Mouse (Mus musculus) MEL (cell line): ENCODE data around the gene Zfp644. TPM values are rescaled to one million over a fixed set of nuclear protein-coding genes. Genes with fewer than 3 reads are reported as not detected.

Source experiments
- DNase-seq: peaks from one replicate; pipeline ENCODE4 v3.0.0; 2011; ENCODE audit warnings: low read depth, low spot score
- H3K27ac ChIP-seq: 2 replicates; pipeline ENCODE4 v1.5.1; 2012; ENCODE audit warnings: low read depth, mild to moderate bottlenecking, control low read depth, low read length, moderate library complexity; ENCODE audit not compliant: control insufficient read depth
- H3K27me3 ChIP-seq, 2 experiments: fragments of 150-350 bp in 1 of 2; sonication (generic) in 1 of 2; 2 replicates each; pipeline ENCODE4 v1.6.1; 2012; ENCODE audit warnings: low read length in 2 of 2, mild to moderate bottlenecking in 2 of 2, improper control_type of control experiment in 1 of 2, moderate library complexity in 1 of 2; ENCODE audit not compliant: insufficient read depth in 2 of 2, control insufficient read depth in 1 of 2
- H3K36me3 ChIP-seq, 2 experiments: 2 replicates each; pipeline ENCODE4 v1.6.1; 2012 to 2014; ENCODE audit warnings: low read length in 2 of 2, improper control_type of control experiment in 1 of 2, inconsistent platforms in 1 of 2, mild to moderate bottlenecking in 1 of 2; ENCODE audit not compliant: insufficient read depth in 2 of 2, control insufficient read depth in 1 of 2
- H3K4me1 ChIP-seq, 2 experiments: fragments of 150-350 bp in 1 of 2; sonication (generic) in 1 of 2; 2 replicates each; pipeline ENCODE4 v1.6.1; 2012; ENCODE audit warnings: low read length in 2 of 2, improper control_type of control experiment in 1 of 2, mild to moderate bottlenecking in 1 of 2; ENCODE audit not compliant: insufficient read depth in 2 of 2, control insufficient read depth in 1 of 2
- H3K4me3 ChIP-seq, 2 experiments: fragments of 150-350 bp in 1 of 2; sonication (generic) in 1 of 2; 2 replicates each; pipeline ENCODE4 v1.5.1; 2012; ENCODE audit warnings: low read depth in 2 of 2, low read length in 2 of 2, mild to moderate bottlenecking in 2 of 2, moderate library complexity in 2 of 2, control low read depth in 1 of 2, improper control_type of control experiment in 1 of 2; ENCODE audit not compliant: control insufficient read depth in 1 of 2, insufficient read depth in 1 of 2
- H3K79me2 ChIP-seq: 2 replicates; pipeline ENCODE4 v1.6.1; 2012; ENCODE audit warnings: mild to moderate bottlenecking, low read length, moderate library complexity; ENCODE audit not compliant: control insufficient read depth, poor library complexity, insufficient read depth
- H3K9ac ChIP-seq: 2 replicates; pipeline ENCODE4 v1.6.1; 2012; ENCODE audit warnings: low read depth, mild to moderate bottlenecking, control low read depth, low read length, moderate library complexity; ENCODE audit not compliant: control insufficient read depth, poor library complexity, severe bottlenecking
- H3K9me3 ChIP-seq: fragments of 150-350 bp; sonication (generic); replicated peaks from 2 replicates; pipeline ENCODE4 v1.6.1; 2012; ENCODE audit warnings: mild to moderate bottlenecking, low read length, improper control_type of control experiment, moderate library complexity; ENCODE audit not compliant: insufficient read depth
- BHLHE40 ChIP-seq: IDR thresholded peaks from 2 replicates; pipeline ENCODE4 v1.6.1; 2012; ENCODE audit warnings: low read depth, mild to moderate bottlenecking, inconsistent platforms, low read length, improper control_type of control experiment, borderline replicate concordance
- CHD1 ChIP-seq: IDR thresholded peaks from 2 replicates; pipeline ENCODE4 v1.6.1; 2012; ENCODE audit warnings: low read depth, mild to moderate bottlenecking, inconsistent platforms, low read length, improper control_type of control experiment
- CTCF ChIP-seq, 3 experiments: IDR thresholded peaks in 2 of 3; conservative IDR thresholded peaks in 1 of 3; 2 replicates each; pipeline ENCODE4 v1.5.1; 2011 to 2012; ENCODE audit warnings: low read length in 3 of 3, low read depth in 2 of 3, mild to moderate bottlenecking in 2 of 3, improper control_type of control experiment in 1 of 3, inconsistent platforms in 1 of 3, mixed read lengths in 1 of 3, moderate library complexity in 1 of 3; ENCODE audit not compliant: control insufficient read depth in 1 of 3, insufficient read depth in 1 of 3, poor library complexity in 1 of 3, severe bottlenecking in 1 of 3
- ETS1 ChIP-seq: IDR thresholded peaks from 2 replicates; pipeline ENCODE4 v1.6.1; 2012; ENCODE audit warnings: low read depth, mild to moderate bottlenecking, inconsistent platforms, low read length, improper control_type of control experiment, moderate library complexity
- GATA1 ChIP-seq: IDR thresholded peaks from 2 replicates; pipeline ENCODE4 v1.6.1; 2011; ENCODE audit warnings: low read depth, low read length, improper control_type of control experiment
- HCFC1 ChIP-seq: IDR thresholded peaks from 2 replicates; pipeline ENCODE4 v1.6.1; 2012; ENCODE audit warnings: low read depth, mild to moderate bottlenecking, inconsistent platforms, low read length, improper control_type of control experiment, moderate library complexity
- KAT2A ChIP-seq: conservative IDR thresholded peaks from 2 replicates; pipeline ENCODE4 v1.6.1; 2012; ENCODE audit warnings: low read depth, low read length, improper control_type of control experiment, inconsistent platforms
- MYB ChIP-seq: IDR thresholded peaks from 2 replicates; pipeline ENCODE4 v1.6.1; 2011; ENCODE audit warnings: mild to moderate bottlenecking, low read depth, low read length, improper control_type of control experiment
- NELFE ChIP-seq: IDR thresholded peaks from 2 replicates; pipeline ENCODE4 v1.6.1; 2011; ENCODE audit warnings: low read depth, low read length, improper control_type of control experiment
- POLR2AphosphoS2 ChIP-seq: IDR thresholded peaks from 2 replicates; pipeline ENCODE4 v1.6.1; 2011; ENCODE audit warnings: low read length, improper control_type of control experiment
- SMC3 ChIP-seq: IDR thresholded peaks from 2 replicates; pipeline ENCODE4 v1.6.1; 2011; ENCODE audit warnings: low read depth, low read length, improper control_type of control experiment
- TBP ChIP-seq: IDR thresholded peaks from 2 replicates; pipeline ENCODE4 v1.8.0; 2011; ENCODE audit warnings: low read depth, low read length, improper control_type of control experiment
- TCF12 ChIP-seq: IDR thresholded peaks from 2 replicates; pipeline ENCODE4 v1.6.1; 2014; ENCODE audit warnings: low read depth, mild to moderate bottlenecking, inconsistent platforms, low read length, improper control_type of control experiment, moderate library complexity
- USF1 ChIP-seq: IDR thresholded peaks from 2 replicates; pipeline ENCODE4 v1.6.1; 2014; ENCODE audit warnings: low read depth, mild to moderate bottlenecking, inconsistent platforms, low read length, improper control_type of control experiment, moderate library complexity
- ZC3H11A ChIP-seq: IDR thresholded peaks from 2 replicates; pipeline ENCODE4 v1.6.1; 2012; ENCODE audit warnings: low read depth, mild to moderate bottlenecking, inconsistent platforms, low read length, improper control_type of control experiment
- ZKSCAN1 ChIP-seq: IDR thresholded peaks from 2 replicates; pipeline ENCODE4 v1.6.1; 2012; ENCODE audit warnings: low read depth, mild to moderate bottlenecking, inconsistent platforms, low read length, improper control_type of control experiment, moderate library complexity
- ZNF384 ChIP-seq: IDR thresholded peaks from 2 replicates; pipeline ENCODE4 v1.6.1; 2012; ENCODE audit warnings: low read depth, mild to moderate bottlenecking, inconsistent platforms, low read length, improper control_type of control experiment
- polyA plus RNA-seq, 2 experiments: library from polyadenylated mRNA; stranded (reverse) in 1 of 2; unstranded in 1 of 2; fragments of >175 nt in 1 of 2; fragments of >200 nt in 1 of 2; gene quantifications; 2 replicates each; pipeline versions ENCODE4 v1.2.1 to v1.2.4; 2012; ENCODE audit warnings: low replicate concordance in 2 of 2, low read depth in 1 of 2; ENCODE audit not compliant: insufficient read length in 2 of 2, insufficient read depth in 1 of 2, missing spikeins in 1 of 2
- total RNA-seq: library from RNA; depleted of rRNA; stranded (reverse); fragments of 300-350 nt; gene quantifications from 2 replicates; pipeline ENCODE4 v1.2.3, GENCODE M21; 2012

The Zfp644 gene
- total and polyA plus RNA-seq, 3 experiments, result 23.4 to 72.3 (median 34.4) TPM

DNA sequence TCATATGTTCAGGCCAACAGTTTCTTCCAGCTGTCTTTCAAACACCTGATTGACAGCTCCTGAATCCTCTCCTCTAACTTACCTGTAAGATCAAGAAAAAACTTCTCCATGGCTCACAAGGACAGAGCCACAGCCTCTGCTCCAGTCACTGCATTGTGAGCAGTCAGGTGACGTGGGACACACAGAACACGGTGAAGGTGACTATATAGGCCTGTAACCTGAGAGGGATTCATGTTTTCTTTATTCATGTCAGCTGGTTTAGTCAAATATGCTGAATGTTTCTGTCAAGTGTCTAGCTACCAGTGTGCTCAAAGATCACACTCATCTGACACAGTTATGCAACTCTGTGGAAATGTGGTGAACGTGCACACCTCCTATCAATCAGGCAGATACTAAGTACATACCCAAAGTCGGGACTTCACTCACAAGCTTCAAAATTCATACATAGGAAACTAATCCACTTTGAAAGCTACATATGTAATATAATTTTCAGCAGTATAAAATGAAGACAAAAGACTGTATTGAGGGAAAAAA, 44.8 kb downstream of the Zfp644 start:
- H3K36me3 ChIP-seq, result peaks cover 6 to 29% of the 10 kb centered on the region in 2 experiments
- no peak overlapping the region for H3K27ac ChIP-seq

DNA sequence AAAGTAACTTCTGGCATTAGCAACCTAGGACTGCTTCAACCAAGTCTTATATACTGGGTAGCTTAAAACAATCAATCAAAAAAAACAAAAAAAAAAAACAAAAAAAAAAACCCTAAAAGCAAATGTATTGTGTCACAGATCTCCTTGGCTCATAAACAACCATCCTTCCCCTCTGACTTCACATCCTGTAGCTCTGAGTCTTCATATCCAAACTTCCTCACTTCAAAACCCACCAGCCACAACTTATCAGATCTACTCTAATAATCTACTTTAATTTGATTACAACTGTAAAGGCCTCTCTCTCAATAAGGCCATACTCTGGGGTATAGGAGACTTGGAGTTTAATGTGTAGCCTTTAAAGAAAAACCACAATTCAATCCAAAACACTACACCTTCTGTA, 47.1 kb downstream of the Zfp644 start:
- no peaks in the 10 kb centered on the region; the same call in 1 of the 2 replicates for H3K79me2 ChIP-seq

More for the DNA sequence above, 44.8 kb downstream of the Zfp644 start:
- Histone ChIP-seq H3K27me3 (no peaks in the 10 kb centered on the region), H3K9ac (no peak overlapping the region), H3K4me1 (peaks cover 7 to 22% of the 10 kb centered on the region in 2 experiments; a peak in 3 of 4 replicates), H3K9me3 (no peaks in the 10 kb centered on the region), H3K4me3 (no peak overlapping the region), H3K79me2 (no peaks in the 10 kb centered on the region; the same call in 1 of the 2 replicates)
- no peak for DNase-seq
- TF ChIP-seq SMC3 (no peak), HCFC1 (no peak), CHD1 (no peak), GATA1 (no peak), MYB (no peak), POLR2AphosphoS2 (no peak), USF1 (no peak), BHLHE40 (no peak), NELFE (no peak), ZKSCAN1 (no peak), KAT2A (no peak), ZC3H11A (no peak), TCF12 (no peak), CTCF (IDR thresholded peaks at IDR 0.05 in 2 of 3, conservative IDR thresholded peaks at IDR 0.05 in 1 of 3; ENCODE audit: control insufficient read depth in 1 of 3, insufficient read depth in 1 of 3, low read depth in 2 of 3, low read length in 3 of 3, poor library complexity in 1 of 3, severe bottlenecking in 1 of 3) (no peak)
- TF ChIP-seq, all 39 proteins: peak for 0

More for the DNA sequence above, 47.1 kb downstream of the Zfp644 start:
- H3K27ac ChIP-seq, result no peak overlapping the region
- H3K4me3 ChIP-seq, result no peak overlapping the region
- H3K36me3 ChIP-seq, result peaks cover 3 to 25% of the 10 kb centered on the region in 2 experiments; a peak in 3 of 4 replicates
- DNase-seq, result peak; percentile 45
- H3K9ac ChIP-seq, result no peak overlapping the region
- no peaks in the 10 kb centered on the region for H3K9me3 ChIP-seq
- H3K27me3 ChIP-seq, result no peaks in the 10 kb centered on the region
- H3K4me1 ChIP-seq, result peaks cover 7 to 20% of the 10 kb centered on the region in 2 experiments; a peak in 3 of 4 replicates
- TF ChIP-seq ZNF384 (peak; percentile 80), TBP (no peak), MYB (no peak), USF1 (no peak), ETS1 (peak; percentile 13; the same call in 1 of the 2 replicates)
